Mouse (Mus musculus) olfactory bulb, adult 2 months (tissue): Measurements from ENCODE around the gene Fam189b. TPM values are rescaled to one million over a fixed set of nuclear protein-coding genes. Genes with fewer than 3 reads are reported as not detected.

Experiments
- H3K27ac ChIP-seq: fragments of 200-500 bp; 2 replicates; pipeline ENCODE4 v1.5.1; 2012; ENCODE audit warnings: low read depth, low read length; ENCODE audit not compliant: insufficient read depth
- H3K4me1 ChIP-seq: fragments of 200-500 bp; 2 replicates; pipeline ENCODE4 v1.6.1; 2012; ENCODE audit warnings: low read length; ENCODE audit not compliant: control insufficient read depth, insufficient read depth
- H3K4me3 ChIP-seq: fragments of 200-500 bp; 2 replicates; pipeline ENCODE4 v1.5.1; 2012; ENCODE audit warnings: mild to moderate bottlenecking, low read depth, low read length, moderate library complexity; ENCODE audit not compliant: insufficient read depth
- CTCF ChIP-seq: fragments of 200-500 bp; IDR thresholded peaks from 2 replicates; pipeline ENCODE4 v1.5.1; 2012; ENCODE audit warnings: low read depth, mild to moderate bottlenecking, low read length, moderate library complexity; ENCODE audit not compliant: insufficient read depth
- POLR2A ChIP-seq: fragments of 200-500 bp; IDR thresholded peaks from 2 replicates; pipeline ENCODE4 v1.6.1; 2012; ENCODE audit warnings: mild to moderate bottlenecking, low read depth, low read length, moderate library complexity; ENCODE audit not compliant: insufficient read depth
- WGBS: fragments of 180-500 bp; shearing (Covaris S2); methylation state at CpG from one replicate; pipeline ENCODE4 v1.1.7; 2018; 5-methylcytosine and 5-hydroxymethylcytosine counted together
- polyA plus RNA-seq: library from polyadenylated mRNA; stranded (reverse); fragments of >200 nt; gene quantifications from 2 replicates; pipeline ENCODE4 v1.2.4, GENCODE M21; 2012; ENCODE audit warnings: low replicate concordance; ENCODE audit not compliant: missing spikeins, insufficient read depth, insufficient read length

Fam189b gene
- polyA plus RNA-seq, 1 experiment, result not detected

- Histone ChIP-seq H3K4me3 (no peak overlapping the region), H3K27ac (no peak overlapping the region), H3K4me1 (peaks cover 11% of the 10 kb centered on the region)
- 88% methylated on average over 1 of the region's 1 CpGs for WGBS
- TF ChIP-seq POLR2A (no peak), CTCF (no peak)
Observed at GRCm38 (mm10) chr3:89193351-89193750, 10.4 kb downstream of the Fam189b start.

GRCm38 (mm10) chr3:89193853-89194252, 10.9 kb downstream of the Fam189b start:
- WGBS, result 89% methylated on average over 2 of the region's 2 CpGs
- TF ChIP-seq POLR2A (no peak), CTCF (no peak)
- H3K27ac ChIP-seq, result no peak overlapping the region
- peaks cover 6% of the 10 kb centered on the region for H3K4me1 ChIP-seq
- no peak overlapping the region for H3K4me3 ChIP-seq

GRCm38 (mm10) chr3:89195979-89196877, 13.3 kb downstream of the Fam189b start:
- TF ChIP-seq POLR2A (peak; percentile 48; the same call in 1 of the 2 replicates), CTCF (no peak)
- Histone ChIP-seq H3K27ac (peak overlapping the region; percentile 77), H3K4me1 (peaks cover 6% of the 10 kb centered on the region; the same call in 1 of the 2 replicates), H3K4me3 (peak overlapping the region; percentile 43)
- 5% methylated on average over 33 of the region's 33 CpGs for WGBS

- Histone ChIP-seq H3K27ac (no peak overlapping the region), H3K4me1 (peaks cover 6% of the 10 kb centered on the region; the same call in 1 of the 2 replicates), H3K4me3 (no peak overlapping the region)
- TF ChIP-seq CTCF (no peak), POLR2A (no peak)
- WGBS, result 75% methylated on average over 3 of the region's 3 CpGs
Observed at GRCm38 (mm10) chr3:89199839-89200238, 16.9 kb downstream of the Fam189b start.

GRCm38 (mm10) chr3:89202253-89203141, 19.6 kb downstream of the Fam189b start, which contains the start of gene Gba:
TSS of gene Gba (plus strand) at chr3:89202928.
- H3K27ac ChIP-seq, result no peak within 1 kb of the TSS
- H3K4me3 ChIP-seq, result peak within 1 kb of the TSS; percentile 45
- TF ChIP-seq POLR2A, result no peak
- TF ChIP-seq CTCF, result no peak
- no peaks in the 10 kb centered on the region for H3K4me1 ChIP-seq
- 21% methylated on average over 13 of the region's 13 CpGs for WGBS

GRCm38 (mm10) chr3:89203142-89203514, 20.2 kb downstream of the Fam189b start:
- Histone ChIP-seq H3K27ac (no peak overlapping the region), H3K4me1 (no peaks in the 10 kb centered on the region), H3K4me3 (peak overlapping the region; percentile 45)
- TF ChIP-seq POLR2A, result no peak
- TF ChIP-seq CTCF, result no peak
- WGBS, result 22% methylated on average over 5 of the region's 5 CpGs

GRCm38 (mm10) chr3:89206079-89206478, 23.1 kb downstream of the Fam189b start:
- TF ChIP-seq POLR2A (no peak), CTCF (no peak)
- H3K4me3 ChIP-seq, result no peak overlapping the region
- H3K27ac ChIP-seq, result no peak overlapping the region
- 90% methylated on average over 7 of the region's 7 CpGs for WGBS
- H3K4me1 ChIP-seq, result no peaks in the 10 kb centered on the region

- no peak overlapping the region for H3K4me3 ChIP-seq
- H3K27ac ChIP-seq, result no peak overlapping the region
- TF ChIP-seq CTCF (no peak), POLR2A (no peak)
- no peaks in the 10 kb centered on the region for H3K4me1 ChIP-seq
- 82% methylated on average over 2 of the region's 2 CpGs for WGBS
Observed at GRCm38 (mm10) chr3:89206695-89207094, 23.8 kb downstream of the Fam189b start.
